Mouse (Mus musculus) ES-E14 (cell line): ENCODE data around the gene Pigh.

Source experiments
- CHD2 ChIP-seq: IDR thresholded peaks from 2 replicates; pipeline ENCODE4 v1.6.1; 2014; ENCODE audit warnings: mild to moderate bottlenecking, low read depth, low read length, inconsistent platforms
- HCFC1 ChIP-seq: IDR thresholded peaks from 2 replicates; pipeline ENCODE4 v1.6.1; 2012; ENCODE audit warnings: low read length, inconsistent platforms, borderline replicate concordance; ENCODE audit not compliant: insufficient read depth
- MAFK ChIP-seq: IDR thresholded peaks from 2 replicates; pipeline ENCODE4 v1.6.1; 2014; ENCODE audit warnings: mild to moderate bottlenecking, low read depth, low read length, inconsistent platforms; ENCODE audit not compliant: insufficient read depth
- ZC3H11A ChIP-seq: IDR thresholded peaks from 2 replicates; pipeline ENCODE4 v1.6.1; 2012; ENCODE audit warnings: low read depth, mild to moderate bottlenecking, inconsistent platforms, low read length, borderline replicate concordance
- ZNF384 ChIP-seq: IDR thresholded peaks from 2 replicates; pipeline ENCODE4 v1.6.1; 2012; ENCODE audit warnings: low read depth, low read length, inconsistent platforms

GRCm38 (mm10) chr12:79050545-79051212 is 38.8 kb downstream of the Pigh start:
- TF ChIP-seq HCFC1, result no peak
- no peak for TF ChIP-seq MAFK
- TF ChIP-seq CHD2, result no peak
- TF ChIP-seq ZNF384, result no peak
- no peak for TF ChIP-seq ZC3H11A
